Mouse (Mus musculus): ENCODE measurements around the gene Il34. TPM values are rescaled to one million over a fixed set of nuclear protein-coding genes. Genes with fewer than 3 reads are reported as not detected.

The Il34 gene
- polyA plus RNA-seq, 1 experiment from 2014 or later = 2.5 TPM

DNA sequence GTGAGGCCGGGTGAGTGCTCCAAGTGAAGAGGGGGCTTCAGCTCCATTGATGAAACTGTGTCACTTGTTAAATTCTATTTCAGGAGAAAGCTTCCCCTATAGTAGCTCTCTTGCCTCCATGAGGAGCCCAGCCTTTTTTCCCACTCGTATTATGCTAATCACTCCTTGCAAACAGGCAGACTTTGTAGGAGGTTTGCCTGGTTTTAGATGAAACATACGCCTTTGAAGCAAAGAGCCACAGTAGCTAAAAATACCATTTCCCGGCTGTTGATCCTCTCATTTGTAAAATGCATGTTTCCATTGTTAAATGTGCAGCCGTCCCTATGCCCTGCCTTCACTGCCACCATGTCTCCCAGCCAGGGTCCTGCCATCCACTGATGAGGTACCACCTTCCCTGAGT lies 108.2 kb downstream of the Il34 start:
- 76% methylated on average over 5 of the region's 5 CpGs for WGBS
- no peaks in the 10 kb centered on the region for H3K9me3 ChIP-seq
- H3K36me3 ChIP-seq = no peaks in the 10 kb centered on the region
- no peak overlapping the region for H3K9ac ChIP-seq (replicated peaks)
- no peak overlapping the region for H3K4me2 ChIP-seq (replicated peaks)
- H3K27me3 ChIP-seq = no peaks in the 10 kb centered on the region
- no peak for ATAC-seq (replicated peaks)
- no peak overlapping the region for H3K27ac ChIP-seq (replicated peaks)
- H3K4me3 ChIP-seq = no peak overlapping the region
- H3K4me1 ChIP-seq = peaks cover 11% of the 10 kb centered on the region

DNA sequence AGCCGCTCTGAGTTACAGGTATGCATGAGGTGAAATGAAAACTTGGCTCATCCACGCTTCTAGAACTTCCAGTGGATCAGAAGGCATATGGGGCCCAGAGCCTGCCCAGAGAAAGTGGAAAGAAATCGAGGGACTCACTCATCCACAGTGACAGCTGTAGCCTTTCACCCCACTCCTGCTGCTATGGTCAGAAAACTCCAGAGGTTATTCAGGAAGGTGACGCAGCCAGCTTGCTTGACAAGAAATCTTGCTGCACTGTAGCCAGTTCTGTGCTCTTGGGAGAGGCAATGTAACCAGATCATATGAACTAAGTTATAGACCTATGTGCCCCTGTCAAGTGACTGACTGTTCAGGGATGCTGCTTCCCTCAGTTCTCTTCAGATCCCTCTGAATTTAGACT lies 109.7 kb downstream of the Il34 start:
- peaks cover 11% of the 10 kb centered on the region for H3K4me1 ChIP-seq
- 0 out of 2 replicates have a peak, but pooled peaks cover 2% of the 10 kb centered on the region for H3K36me3 ChIP-seq
- no peak for ATAC-seq (replicated peaks)
- H3K27ac ChIP-seq (replicated peaks) = no peak overlapping the region
- no peaks in the 10 kb centered on the region for H3K27me3 ChIP-seq
- 93% methylated on average over 4 of the region's 4 CpGs for WGBS
- no peaks in the 10 kb centered on the region for H3K9me3 ChIP-seq
- H3K9ac ChIP-seq (replicated peaks) = no peak overlapping the region
- no peak overlapping the region for H3K4me2 ChIP-seq (replicated peaks)
- H3K4me3 ChIP-seq = no peak overlapping the region

DNA sequence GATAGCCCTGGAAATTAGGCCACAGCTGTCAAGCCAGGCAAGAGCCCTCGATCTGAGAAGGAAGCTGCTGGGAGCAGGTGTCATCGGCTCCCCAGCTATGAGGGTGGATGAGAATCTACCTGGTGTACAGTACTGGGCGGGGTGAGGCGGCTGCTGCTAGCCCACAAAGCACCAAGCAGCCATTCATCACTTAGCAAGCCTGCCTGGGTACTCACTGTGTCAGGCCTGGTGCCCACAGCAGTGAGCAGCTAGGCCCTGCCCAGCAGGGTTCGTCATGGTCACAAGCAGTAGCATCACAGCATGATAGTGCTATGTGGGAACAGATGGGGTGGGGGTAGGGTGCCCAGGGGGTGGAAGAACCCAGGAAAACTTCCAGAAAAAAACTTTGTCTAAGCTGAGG lies 110.3 kb downstream of the Il34 start:
- Histone ChIP-seq H3K9ac (replicated peaks) (no peak overlapping the region), H3K4me2 (replicated peaks) (no peak overlapping the region), H3K9me3 (no peaks in the 10 kb centered on the region), H3K4me1 (peaks cover 11% of the 10 kb centered on the region), H3K27me3 (no peaks in the 10 kb centered on the region), H3K4me3 (no peak overlapping the region), H3K27ac (replicated peaks) (peak overlapping the region; percentile 41; the same call in 1 of the 2 replicates), H3K36me3 (0 out of 2 replicates have a peak, but pooled peaks cover 2% of the 10 kb centered on the region)
- ATAC-seq (replicated peaks) = no peak
- WGBS = 80% methylated on average over 5 of the region's 5 CpGs

DNA sequence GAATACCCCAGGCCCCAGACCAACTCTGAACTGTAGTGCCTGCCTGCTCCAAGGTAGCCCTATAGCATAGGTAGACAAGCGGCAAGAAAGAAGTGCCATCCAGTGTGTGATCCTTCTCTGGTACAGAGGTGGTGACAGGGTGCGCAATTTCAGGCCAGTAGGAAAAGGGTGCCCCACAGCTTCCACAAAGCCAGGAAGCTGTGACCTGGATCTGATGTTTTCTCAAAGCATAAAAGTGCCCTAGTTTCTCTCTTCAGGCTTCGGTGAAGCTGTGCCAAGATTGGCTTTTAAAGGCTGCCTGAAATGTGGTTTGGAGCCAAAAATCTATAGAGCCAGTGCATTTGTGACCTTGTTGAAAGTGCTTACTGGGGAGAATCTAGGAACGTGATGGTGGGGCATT lies 110.9 kb downstream of the Il34 start:
- H3K4me2 ChIP-seq (replicated peaks) = no peak overlapping the region
- H3K9me3 ChIP-seq = no peaks in the 10 kb centered on the region
- WGBS = 68% methylated on average over 4 of the region's 4 CpGs
- H3K27me3 ChIP-seq = no peaks in the 10 kb centered on the region
- no peak overlapping the region for H3K4me3 ChIP-seq
- H3K27ac ChIP-seq (replicated peaks) = peak overlapping the region; percentile 41
- no peak for ATAC-seq (replicated peaks)
- H3K4me1 ChIP-seq = peaks cover 11% of the 10 kb centered on the region
- H3K9ac ChIP-seq (replicated peaks) = no peak overlapping the region
- H3K36me3 ChIP-seq = 0 out of 2 replicates have a peak, but pooled peaks cover 2% of the 10 kb centered on the region

DNA sequence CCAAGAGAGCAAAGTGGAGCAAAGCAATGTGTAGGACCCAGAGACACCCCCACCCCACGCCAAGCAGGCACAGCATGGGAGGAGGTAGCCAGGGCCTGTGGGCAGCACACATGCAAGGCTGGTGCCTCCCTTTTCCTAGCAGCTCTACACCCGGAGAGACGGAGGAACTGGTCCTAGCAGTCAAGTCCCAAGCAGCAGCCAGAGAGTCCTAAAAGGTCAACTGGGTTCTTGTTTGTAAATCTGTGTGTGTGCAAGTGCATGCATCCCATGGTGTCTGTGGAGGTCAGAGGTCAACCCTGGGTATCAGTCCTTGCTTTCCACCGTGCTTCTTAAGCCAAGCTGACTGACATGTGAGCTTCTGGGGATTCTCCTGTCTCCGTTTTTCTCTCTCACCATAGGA lies 111.5 kb downstream of the Il34 start:
- Histone ChIP-seq H3K27ac (replicated peaks) (peak overlapping the region; percentile 41), H3K9me3 (no peaks in the 10 kb centered on the region), H3K4me3 (no peak overlapping the region), H3K4me2 (replicated peaks) (no peak overlapping the region), H3K36me3 (0 out of 2 replicates have a peak, but pooled peaks cover 2% of the 10 kb centered on the region), H3K4me1 (peaks cover 11% of the 10 kb centered on the region), H3K9ac (replicated peaks) (no peak overlapping the region), H3K27me3 (no peaks in the 10 kb centered on the region)
- ATAC-seq (replicated peaks) = no peak
- 79% methylated on average over 5 of the region's 5 CpGs for WGBS

Other genes starting within 250 kb of the Il34 start
- 27.9 and 29.1 TPM in 2 replicates for gene Vac14, start 187.3 kb downstream of the Il34 start, polyA plus RNA-seq (2015; fragmentation: Nextera tagmentation; extraction: Ambion mirVana)
- 22.5 and 32.2 TPM in 2 replicates for gene Mtss1l, start 84.4 kb downstream of the Il34 start, polyA plus RNA-seq (2015; fragmentation: Nextera tagmentation; extraction: Ambion mirVana)
- 67.1 and 70.0 TPM in 2 replicates for gene Cog4, start 40.7 kb upstream of the Il34 start, polyA plus RNA-seq (2015; fragmentation: Nextera tagmentation; extraction: Ambion mirVana)
- gene Sf3b3, start 40.9 kb upstream of the Il34 start, polyA plus RNA-seq (2015; fragmentation: Nextera tagmentation; extraction: Ambion mirVana) = 121 TPM in 2 replicates
- gene Fuk, start 96.6 kb upstream of the Il34 start, polyA plus RNA-seq (2015; fragmentation: Nextera tagmentation; extraction: Ambion mirVana) = 8.5 and 8.7 TPM in 2 replicates
- gene St3gal2, start 114.0 kb upstream of the Il34 start, polyA plus RNA-seq (2015; fragmentation: Nextera tagmentation; extraction: Ambion mirVana) = 24.5 and 25.8 TPM in 2 replicates
- 13.0 and 13.5 TPM in 2 replicates for gene Ddx19a, start 191.9 kb upstream of the Il34 start, polyA plus RNA-seq (2015; fragmentation: Nextera tagmentation; extraction: Ambion mirVana)
- 8.2 and 8.9 TPM in 2 replicates for gene Ddx19b, start 225.8 kb upstream of the Il34 start, polyA plus RNA-seq (2015; fragmentation: Nextera tagmentation; extraction: Ambion mirVana)
- 68.8 and 69.6 TPM in 2 replicates for gene Aars, start 227.2 kb upstream of the Il34 start, polyA plus RNA-seq (2015; fragmentation: Nextera tagmentation; extraction: Ambion mirVana)

Data from forebrain, embryonic 15.5 days (tissue).